Mouse (Mus musculus) T-helper 17 cell (primary cell): ENCODE results near the gene Sipa1l3.

ENCODE experiments used
- in situ Hi-C, 2 experiments: fragments of 300-600 bp; cut with MboI, MseI; formaldehyde crosslinking; loops; 1 replicate in 1 of 2; 2 replicates in 1 of 2; pipeline ENCODE4 v1.15.1; 2025; ENCODE audit warnings: high pct_unique_total_duplicates in 2 of 2

Gene Sipa1l3

GRCm38 (mm10) chr7:29480590-29481344 lies 37.7 kb downstream of the Sipa1l3 start:
- in situ Hi-C loops = no loop called here

- in situ Hi-C loops = no loop called here
These were observed 38.3 kb downstream of the Sipa1l3 start for GRCm38 (mm10) chr7:29480183-29480582.

- in situ Hi-C loops = no loop called here
These were observed 43.4 kb downstream of the Sipa1l3 start for GRCm38 (mm10) chr7:29475005-29475404.

GRCm38 (mm10) chr7:29471309-29471708 lies 47.1 kb downstream of the Sipa1l3 start:
- in situ Hi-C loops = no loop called here

- in situ Hi-C loops = no loop called here
These were observed 48.7 kb downstream of the Sipa1l3 start for GRCm38 (mm10) chr7:29469602-29470344.

GRCm38 (mm10) chr7:29468593-29468992 lies 49.8 kb downstream of the Sipa1l3 start:
- in situ Hi-C loops = no loop called here

- in situ Hi-C loops = no loop called here
These were observed 51.9 kb downstream of the Sipa1l3 start for GRCm38 (mm10) chr7:29466585-29466984.

- in situ Hi-C loops = no loop called here
These were observed 52.7 kb downstream of the Sipa1l3 start for GRCm38 (mm10) chr7:29465736-29466135.

- in situ Hi-C loops = no loop called here
These were observed 55.6 kb downstream of the Sipa1l3 start for GRCm38 (mm10) chr7:29462820-29463219.

GRCm38 (mm10) chr7:29462178-29462577 lies 56.3 kb downstream of the Sipa1l3 start:
- in situ Hi-C loops = no loop called here

GRCm38 (mm10) chr7:29461557-29461956 lies 56.9 kb downstream of the Sipa1l3 start:
- in situ Hi-C loops = no loop called here

GRCm38 (mm10) chr7:29458889-29459740 lies 59.3 kb downstream of the Sipa1l3 start:
- in situ Hi-C loops = no loop called here

- in situ Hi-C loops = no loop called here
These were observed 60.7 kb downstream of the Sipa1l3 start for GRCm38 (mm10) chr7:29457772-29458171.

- in situ Hi-C loops = no loop called here
These were observed 61.7 kb downstream of the Sipa1l3 start for GRCm38 (mm10) chr7:29456716-29457115.

- in situ Hi-C loops = no loop called here
These were observed 62.9 kb downstream of the Sipa1l3 start for GRCm38 (mm10) chr7:29455591-29455990.

GRCm38 (mm10) chr7:29454965-29455364 lies 63.5 kb downstream of the Sipa1l3 start:
- in situ Hi-C loops = loop anchor here in 1 of 2 experiments (5.0 kb wide), 1 partner anchor 58 kb away; no protein-coding TSS in a partner anchor

GRCm38 (mm10) chr7:29452991-29453741 lies 65.3 kb downstream of the Sipa1l3 start:
- in situ Hi-C loops = loop anchor here in 1 of 2 experiments (5.0 kb wide), 1 partner anchor 56 kb away; no protein-coding TSS in a partner anchor

GRCm38 (mm10) chr7:29452381-29452780 lies 66.1 kb downstream of the Sipa1l3 start:
- in situ Hi-C loops = loop anchor here in 1 of 2 experiments (5.0 kb wide), 1 partner anchor 55 kb away; no protein-coding TSS in a partner anchor

- in situ Hi-C loops = loop anchor here in 1 of 2 experiments (5.0 kb wide), 1 partner anchor 53 kb away; no protein-coding TSS in a partner anchor
These were observed 68.3 kb downstream of the Sipa1l3 start for GRCm38 (mm10) chr7:29450175-29450574.

GRCm38 (mm10) chr7:29448830-29449229 lies 69.6 kb downstream of the Sipa1l3 start:
- in situ Hi-C loops = no loop called here
